Mouse (Mus musculus): ENCODE results near the gene Atp5g2. TPM values are rescaled to one million over a fixed set of nuclear protein-coding genes. Genes with fewer than 3 reads are reported as not detected.
"Not testable (repeated sequence)": the region's sequence is repeated elsewhere in the genome, so short reads cannot be mapped to it uniquely, and the experiment has no call there.

Gene Atp5g2
- polyA plus RNA-seq, 1 experiment from 2014 or later: 24.7 TPM

DNA sequence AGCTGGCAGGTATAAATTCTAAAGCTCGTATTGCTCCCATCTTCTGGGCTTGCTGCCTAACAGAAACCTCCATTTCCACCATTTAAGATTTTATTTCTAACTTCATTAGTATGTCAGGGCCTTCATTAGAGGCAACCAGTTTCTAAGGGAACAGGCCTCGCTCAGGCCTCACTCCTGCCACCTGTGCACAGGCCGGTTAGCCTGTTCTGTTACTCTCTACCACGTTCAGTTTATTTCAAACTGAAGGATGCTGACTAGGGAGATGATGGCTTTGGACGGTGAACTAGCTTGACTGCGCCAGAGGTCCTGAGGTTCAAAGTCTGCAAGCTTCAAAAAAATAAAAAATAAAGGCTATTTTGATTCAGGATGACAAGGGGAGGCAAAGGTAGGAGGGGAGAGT lies 1.9 kb downstream of the Atp5g2 start:
- in situ Hi-C loops (cut with MboI; ENCODE audit: low pct_unique_long_range_greater_than_20kb): no loop called here
- H3K27me3 ChIP-seq: no peaks in the 10 kb centered on the region
- TF ChIP-seq CTCF (IDR thresholded peaks at IDR 0.05): no peak
- DNase-seq (ENCODE audit: low read depth, low spot score) (peak; percentile 2), ATAC-seq (no peak)
- POLR2A ChIA-PET: interaction anchor here (2.1 kb wide), 1 partner anchor 47 kb away, joined by 4 read pairs; no protein-coding TSS in a partner anchor
- CTCF ChIA-PET: interaction anchor here (0.7 to 2.4 kb wide), 8 partner anchors 13 to 508 kb away, joined by 3 to 9 read pairs (median 4); no protein-coding TSS in a partner anchor

GRCm38 (mm10) chr15:102669571-102669970 lies 2.6 kb downstream of the Atp5g2 start:
- TF ChIP-seq CTCF (IDR thresholded peaks at IDR 0.05): no peak
- POLR2A ChIA-PET: interaction anchor here (2.1 kb wide), 1 partner anchor 46 kb away, joined by 4 read pairs; no protein-coding TSS in a partner anchor

GRCm38 (mm10) chr15:102665494-102665893 lies 6.7 kb downstream of the Atp5g2 start:
- CTCF ChIA-PET: interaction anchor here (0.6 to 1.4 kb wide), 7 partner anchors 11 to 121 kb away, joined by 3 to 5 read pairs (median 3); partner anchors contain the start of gene Atf7
- ATAC-seq: peak; percentile 87
- DNase-seq (ENCODE audit: low read depth, low spot score): peak; percentile 6
- POLR2A ChIA-PET: no interaction called here
- in situ Hi-C loops (cut with MboI; ENCODE audit: low pct_unique_long_range_greater_than_20kb): loop anchor here (10.0 kb wide), 1 partner anchor 111 kb away; no protein-coding TSS in a partner anchor
- TF ChIP-seq CTCF (IDR thresholded peaks at IDR 0.05): peak; percentile 88
- H3K27me3 ChIP-seq: no peaks in the 10 kb centered on the region

More at GRCm38 (mm10) chr15:102669571-102669970, 2.6 kb downstream of the Atp5g2 start:
- no peaks in the 10 kb centered on the region for H3K27me3 ChIP-seq
- DNase-seq (ENCODE audit: low read depth, low spot score): no peak
- ATAC-seq: no peak
- in situ Hi-C loops (cut with MboI; ENCODE audit: low pct_unique_long_range_greater_than_20kb): loop anchor here (10.0 kb wide), 1 partner anchor 115 kb away; no protein-coding TSS in a partner anchor
- CTCF ChIA-PET: interaction anchor here (1.5 to 2.4 kb wide), 2 partner anchors 13 to 46 kb away, joined by 3 to 7 read pairs; no protein-coding TSS in a partner anchor

DNA sequence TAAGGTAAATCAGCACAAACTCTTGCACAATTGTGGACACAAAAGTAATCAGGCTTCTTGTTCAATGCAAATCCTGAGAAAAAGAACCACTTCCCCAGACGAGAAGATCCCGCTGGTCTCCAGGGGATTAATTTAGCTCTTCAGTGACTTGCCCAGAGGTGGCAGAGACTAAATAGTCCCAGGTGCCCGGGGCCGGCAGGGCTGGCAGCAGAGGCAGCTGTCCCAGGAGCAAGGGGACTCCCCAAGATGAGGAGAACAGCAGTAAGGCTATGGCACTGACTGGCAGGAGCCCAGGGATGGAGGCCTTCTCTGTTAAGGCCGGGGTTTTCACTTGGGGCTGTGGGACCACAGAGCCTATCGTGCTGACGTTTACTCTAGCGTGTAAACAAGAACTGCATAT lies 8.3 kb downstream of the Atp5g2 start:
- TF ChIP-seq CTCF (IDR thresholded peaks at IDR 0.05): no peak
- CTCF ChIA-PET: interaction anchor here (1.5 kb wide), 1 partner anchor 27 kb away, joined by 3 read pairs; no protein-coding TSS in a partner anchor
- in situ Hi-C loops (cut with MboI; ENCODE audit: low pct_unique_long_range_greater_than_20kb): loop anchor here (5.0 to 10.0 kb wide), 2 partner anchors 37 to 109 kb away; partner anchors contain the start of genes Atf7 and Gm28047
- DNase-seq (ENCODE audit: low read depth, low spot score): no peak
- POLR2A ChIA-PET: interaction anchor here (1.2 kb wide), 1 partner anchor 41 kb away, joined by 3 read pairs; no protein-coding TSS in a partner anchor
- H3K27me3 ChIP-seq: no peaks in the 10 kb centered on the region
- no peak for ATAC-seq

DNA sequence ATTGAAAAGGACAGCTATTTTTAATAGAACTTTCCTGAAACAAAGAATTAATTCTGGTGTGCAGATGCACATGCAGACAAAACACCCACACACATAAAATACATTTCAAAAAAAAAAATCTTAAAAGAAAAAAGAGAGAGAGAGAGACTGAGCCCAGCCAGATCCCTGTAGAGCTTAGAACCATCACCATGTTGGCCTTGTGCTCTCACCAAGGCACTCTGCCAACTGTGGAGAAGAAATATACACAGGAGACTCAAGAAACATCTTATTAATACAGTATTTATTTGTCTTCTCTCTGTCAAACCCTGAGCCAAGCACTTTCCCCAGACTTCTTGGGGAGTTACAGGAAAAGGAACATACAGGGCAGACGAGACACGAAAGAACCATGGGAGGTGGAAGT lies 9.6 kb downstream of the Atp5g2 start:
- CTCF ChIA-PET: interaction anchor here (1.4 to 1.5 kb wide), 2 partner anchors 26 to 46 kb away, joined by 3 to 4 read pairs; no protein-coding TSS in a partner anchor
- POLR2A ChIA-PET; H3K27me3 ChIP-seq; ATAC-seq; DNase-seq (ENCODE audit: low read depth, low spot score): not testable (repeated sequence)
- in situ Hi-C loops (cut with MboI; ENCODE audit: low pct_unique_long_range_greater_than_20kb): loop anchor here (5.0 to 10.0 kb wide), 2 partner anchors 35 to 108 kb away; partner anchors contain the start of genes Atf7 and Gm28047

DNA sequence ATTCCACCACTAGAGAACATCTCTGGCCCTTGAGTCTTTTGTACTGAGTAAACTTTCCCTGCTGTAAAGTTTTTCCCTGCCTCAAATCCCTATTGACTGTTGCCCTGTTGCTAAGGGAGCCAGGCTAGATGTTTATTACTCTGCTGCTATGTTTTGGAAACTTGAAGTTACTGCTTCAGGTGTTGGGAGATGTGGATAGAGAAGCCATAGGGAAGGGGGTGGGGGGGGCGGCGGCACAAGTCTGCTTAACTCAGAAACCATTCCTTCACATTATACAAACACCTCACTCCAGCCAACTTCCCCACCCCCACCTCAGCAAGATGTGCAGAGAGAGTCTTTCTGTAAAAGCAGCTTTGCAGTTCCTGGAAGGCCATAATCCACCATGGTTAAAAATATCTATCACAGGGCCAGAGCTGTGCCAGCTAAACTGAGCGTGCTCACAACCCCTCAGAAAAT lies 14.2 kb downstream of the Atp5g2 start:
- ATAC-seq (no peak), DNase-seq (ENCODE audit: low read depth, low spot score) (no peak)
- POLR2A ChIA-PET: interaction anchor here (0.6 kb wide), 1 partner anchor 25 kb away, joined by 3 read pairs; no protein-coding TSS in a partner anchor
- TF ChIP-seq CTCF (IDR thresholded peaks at IDR 0.05): no peak
- H3K27me3 ChIP-seq: no peaks in the 10 kb centered on the region
- CTCF ChIA-PET: interaction anchor here (1.1 to 1.8 kb wide), 2 partner anchors 13 to 17 kb away, joined by 4 read pairs; no protein-coding TSS in a partner anchor
- in situ Hi-C loops (cut with MboI; ENCODE audit: low pct_unique_long_range_greater_than_20kb): no loop called here

DNA sequence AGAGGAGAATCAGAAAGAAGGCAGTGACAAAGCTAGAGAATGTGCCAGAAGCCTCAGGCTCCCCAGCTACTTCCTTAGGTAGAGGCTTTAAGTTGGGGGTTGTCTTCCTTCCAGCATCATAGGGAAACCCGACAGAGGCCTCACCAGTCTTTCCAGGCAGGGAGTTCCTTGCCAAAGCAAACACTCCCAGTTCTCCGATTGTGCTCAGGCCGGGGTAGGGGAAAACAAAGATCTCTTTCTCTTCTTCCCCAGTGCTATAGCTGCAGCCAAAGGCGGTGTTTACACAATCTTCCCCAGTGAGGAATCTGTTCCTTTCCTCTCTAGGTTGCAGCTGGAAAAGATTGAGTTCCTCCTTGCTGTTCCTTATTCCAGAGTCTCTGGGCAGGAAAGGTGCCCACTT lies 15.5 kb downstream of the Atp5g2 start:
- in situ Hi-C loops (cut with MboI; ENCODE audit: low pct_unique_long_range_greater_than_20kb): no loop called here
- H3K27me3 ChIP-seq: no peaks in the 10 kb centered on the region
- ChIA-PET POLR2A (interaction anchor here (0.6 to 0.8 kb wide), 2 partner anchors 30 to 1103 kb away, joined by 3 read pairs; no protein-coding TSS in a partner anchor), CTCF (interaction anchor here (0.9 to 1.8 kb wide), 4 partner anchors 13 to 42 kb away, joined by 3 to 5 read pairs (median 4); no protein-coding TSS in a partner anchor)
- TF ChIP-seq CTCF (IDR thresholded peaks at IDR 0.05): no peak
- no peak for DNase-seq (ENCODE audit: low read depth, low spot score)
- no peak for ATAC-seq

GRCm38 (mm10) chr15:102651928-102652660 lies 20.1 kb downstream of the Atp5g2 start:
- H3K27me3 ChIP-seq; POLR2A ChIA-PET; DNase-seq (ENCODE audit: low read depth, low spot score); in situ Hi-C loops (cut with MboI; ENCODE audit: low pct_unique_long_range_greater_than_20kb); ATAC-seq: not testable (repeated sequence)
- CTCF ChIA-PET: interaction anchor here (1.2 kb wide), 1 partner anchor 32 kb away, joined by 3 read pairs; no protein-coding TSS in a partner anchor

DNA sequence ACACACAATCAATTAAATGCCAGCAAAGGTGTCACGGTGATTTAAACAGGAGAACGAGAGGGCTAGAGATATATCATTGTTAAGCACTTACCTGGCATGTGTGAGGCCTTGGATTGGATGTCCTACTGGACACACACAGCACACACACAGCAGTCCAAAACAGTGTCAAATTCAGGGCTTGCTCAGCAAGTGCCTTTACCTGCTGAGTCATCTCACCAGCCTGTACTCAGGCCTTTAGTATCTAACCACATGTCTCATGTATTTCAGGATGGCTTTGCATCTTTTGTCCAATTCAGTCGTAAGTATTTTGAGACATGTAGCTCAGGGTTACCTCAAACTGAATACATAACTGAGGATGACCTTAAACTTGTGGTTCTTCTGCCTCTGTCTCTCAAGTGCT lies 21.0 kb downstream of the Atp5g2 start:
- ATAC-seq (no peak), DNase-seq (ENCODE audit: low read depth, low spot score) (no peak)
- CTCF ChIA-PET: no interaction called here
- POLR2A ChIA-PET: interaction anchor here (0.5 to 0.6 kb wide), 2 partner anchors 76 to 382 kb away, joined by 4 to 5 read pairs; no protein-coding TSS in a partner anchor
- no peaks in the 10 kb centered on the region for H3K27me3 ChIP-seq
- in situ Hi-C loops (cut with MboI; ENCODE audit: low pct_unique_long_range_greater_than_20kb): no loop called here
- no peak for TF ChIP-seq CTCF (IDR thresholded peaks at IDR 0.05)

- in situ Hi-C loops (cut with MboI; ENCODE audit: low pct_unique_long_range_greater_than_20kb): no loop called here
- POLR2A ChIA-PET: no interaction called here
- no peak for ATAC-seq
- peaks cover 12% of the 10 kb centered on the region for H3K27me3 ChIP-seq
- DNase-seq (ENCODE audit: low read depth, low spot score): no peak
- no peak for TF ChIP-seq CTCF (IDR thresholded peaks at IDR 0.05)
- CTCF ChIA-PET: interaction anchor here (0.8 to 1.1 kb wide), 2 partner anchors 9 to 63 kb away, joined by 3 read pairs; no protein-coding TSS in a partner anchor
Measured at GRCm38 (mm10) chr15:102635817-102636216, 36.3 kb downstream of the Atp5g2 start.

Measured in Patski (cell line).